Mouse (Mus musculus): ENCODE measurements around the gene Gm17482.

- TF ChIP-seq CTCF (IDR thresholded peaks at IDR 0.05; ENCODE audit: low read depth) (no peak), EP300 (optimal IDR thresholded peaks at IDR 0.05) (no peak)
Measured at GRCm38 (mm10) chr6:115252099-115252873, 25.1 kb downstream of the Gm17482 start, which contains the start of gene Timp4.

Data from stomach, postnatal 0 days (tissue).